Mouse (Mus musculus): ENCODE results near the gene Crisp2.

- TF ChIP-seq CTCF (IDR thresholded peaks at IDR 0.05; ENCODE audit: extremely low read depth, insufficient read length, insufficient replicate concordance, low read depth, low read length) (no peak), POLR2A (IDR thresholded peaks at IDR 0.05; ENCODE audit: low read depth, low read length) (no peak)
Observed at GRCm38 (mm10) chr17:40767120-40767519, 39.7 kb downstream of the Crisp2 start.
